ENCODE assay signal across 18 mouse cellular contexts in the genomic region with DNA sequence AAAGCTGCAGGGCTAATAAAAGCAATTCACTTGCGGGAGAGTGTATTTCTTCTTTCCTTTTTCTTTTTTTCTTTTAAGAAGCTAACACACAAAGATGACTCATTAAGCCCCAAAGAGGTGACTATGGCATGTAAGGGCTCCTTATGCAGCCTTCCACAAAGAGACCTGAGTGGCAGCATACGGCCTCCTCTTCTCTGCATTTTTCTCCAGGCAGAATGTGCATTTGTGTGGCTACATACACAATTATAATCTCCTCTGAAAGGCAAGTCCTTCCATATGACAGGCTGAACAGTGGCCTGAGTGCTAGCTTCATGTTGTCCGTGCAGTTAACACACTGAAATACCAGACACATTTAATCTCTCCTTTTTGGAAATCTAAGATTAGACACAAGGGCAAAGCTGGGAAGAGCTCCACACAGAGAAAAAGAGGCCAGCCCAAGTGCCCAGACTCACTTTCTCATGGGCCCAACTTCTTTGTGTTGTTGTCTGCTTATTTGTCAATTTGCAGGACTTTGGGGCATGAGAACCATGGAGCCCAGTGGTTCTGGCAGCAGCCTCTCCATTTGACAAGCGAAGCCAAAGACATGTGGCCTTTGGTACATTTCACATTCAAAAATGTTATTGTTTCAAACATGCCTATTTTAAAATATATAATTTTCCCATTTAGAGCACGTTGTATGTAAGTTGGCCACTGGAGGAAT. TPM values are rescaled to one million over a fixed set of nuclear protein-coding genes. Genes with fewer than 3 reads are reported as not detected.
DNase-seq lines count a peak whose midpoint lies in the region; ATAC-seq and TF ChIP-seq lines count a peak whose summit lies in the region.
"Had no signal": no experiment of that assay in that cellular context is flagged by ENCODE, and none has a peak within 500 bp of the region (broad histone marks: within the 10 kb centered on the region; RNA-seq: fewer than 3 reads in every experiment).

No protein-coding gene starts in this region.

- DNase-seq in heart, embryonic 10.5 days (ENCODE audit: low spot score), result peak; percentile 41
- DNase-seq in heart, postnatal 25 days (ENCODE audit: low spot score), result no peak
- DNase-seq in layer of hippocampus, adult 2 months (ENCODE audit: low spot score in 2 of 2), result no peak
- DNase-seq in layer of hippocampus, postnatal 25 days (ENCODE audit: extremely low spot score in 1 of 2, low spot score in 1 of 2), result no peak
- DNase-seq in right cerebral cortex, adult 18-20 months, result no peak
- DNase-seq: adrenal gland, adult 8-10 months; cerebellum, adult 18-20 months had no signal

- H3K27me3 ChIP-seq in heart, embryonic 10.5 days (ENCODE audit: insufficient read depth, poor library complexity, severe bottlenecking), result no peaks in the 10 kb centered on the region
- no peaks in the 10 kb centered on the region for H3K27me3 ChIP-seq in midbrain, embryonic 15.5 days (replicated peaks)
- H3K27me3 ChIP-seq in midbrain, embryonic 16.5 days (ENCODE audit: control insufficient read depth, insufficient read depth, low read depth, low read length), result no peaks in the 10 kb centered on the region
- H3K27me3 ChIP-seq: stomach, embryonic 15.5 days had no signal

- no peaks in the 10 kb centered on the region for H3K36me3 ChIP-seq in heart, embryonic 10.5 days
- no peaks in the 10 kb centered on the region for H3K36me3 ChIP-seq in midbrain, embryonic 15.5 days (replicated peaks)
- no peaks in the 10 kb centered on the region for H3K36me3 ChIP-seq in midbrain, embryonic 16.5 days (ENCODE audit: control insufficient read depth, insufficient read depth, low read length)
- H3K36me3 ChIP-seq: limb, embryonic 10.5 days; stomach, embryonic 15.5 days had no signal

- WGBS in heart, embryonic 10.5 days, result 76% methylated on average over 5 of the region's 5 CpGs
- 50% methylated on average over 5 of the region's 5 CpGs for WGBS in midbrain, embryonic 15.5 days
- 55% methylated on average over 5 of the region's 5 CpGs for WGBS in midbrain, embryonic 16.5 days
- WGBS in olfactory bulb, adult 2 months, result 32% methylated on average over 5 of the region's 5 CpGs

- H3K27ac ChIP-seq in heart, embryonic 10.5 days, result 0 out of 2 replicates have a peak overlapping the region, but pooled peaks have one; percentile 37
- H3K27ac ChIP-seq in layer of hippocampus, adult 2 months, result peak overlapping the region; percentile 52; the same call in 1 of the 2 replicates
- 0 out of 2 replicates have a peak overlapping the region, but pooled peaks have one; percentile 0 for H3K27ac ChIP-seq in midbrain, embryonic 15.5 days
- no peak overlapping the region for H3K27ac ChIP-seq in midbrain, embryonic 16.5 days (ENCODE audit: low read length)
- peak overlapping the region; percentile 85; the same call in 1 of the 2 replicates for H3K27ac ChIP-seq in olfactory bulb, adult 2 months (ENCODE audit: insufficient read depth, low read depth, low read length)
- H3K27ac ChIP-seq: kidney, postnatal 0 days; left cerebral cortex, adult 2 months; limb, embryonic 10.5 days; stomach, embryonic 15.5 days had no signal

- no peak overlapping the region for H3K9ac ChIP-seq in midbrain, embryonic 15.5 days
- no peak overlapping the region for H3K9ac ChIP-seq in midbrain, embryonic 16.5 days (ENCODE audit: low read depth, low read length)
- H3K9ac ChIP-seq: stomach, embryonic 15.5 days had no signal

- no peak overlapping the region for H3K4me2 ChIP-seq in midbrain, embryonic 15.5 days
- no peak overlapping the region for H3K4me2 ChIP-seq in midbrain, embryonic 16.5 days (ENCODE audit: low read length)
- H3K4me2 ChIP-seq: liver, embryonic 11.5 days; stomach, embryonic 15.5 days had no signal

- no peak for TF ChIP-seq POLR2A in olfactory bulb, adult 2 months (IDR thresholded peaks at IDR 0.05; ENCODE audit: insufficient read depth, low read depth, low read length)

- ATAC-seq in midbrain, embryonic 15.5 days (replicated peaks), result no peak
- ATAC-seq in midbrain, embryonic 16.5 days, result no peak
- ATAC-seq: hindbrain, embryonic 16.5 days; intestine, postnatal 0 days had no signal

- H3K4me3 ChIP-seq in heart, embryonic 10.5 days, result no peak overlapping the region
- H3K4me3 ChIP-seq in layer of hippocampus, adult 2 months, result no peak overlapping the region
- no peak overlapping the region for H3K4me3 ChIP-seq in midbrain, embryonic 15.5 days
- H3K4me3 ChIP-seq in midbrain, embryonic 16.5 days (ENCODE audit: low read depth, low read length), result no peak overlapping the region
- no peak overlapping the region for H3K4me3 ChIP-seq in olfactory bulb, adult 2 months (ENCODE audit: insufficient read depth, low read depth, low read length)
- H3K4me3 ChIP-seq: erythroblast, embryonic 14.5 days; left cerebral cortex, adult 2 months; limb, embryonic 10.5 days; stomach, embryonic 15.5 days had no signal

- TF ChIP-seq CTCF in layer of hippocampus, adult 2 months (conservative IDR thresholded peaks at IDR 0.05), result no peak
- TF ChIP-seq CTCF in olfactory bulb, adult 2 months (IDR thresholded peaks at IDR 0.05; ENCODE audit: insufficient read depth, low read depth, low read length), result no peak

- intact Hi-C loops in heart, postnatal 25 days (cut with DNase I), result no loop called here

- H3K9me3 ChIP-seq in heart, embryonic 10.5 days, result no peaks in the 10 kb centered on the region
- no peaks in the 10 kb centered on the region for H3K9me3 ChIP-seq in midbrain, embryonic 15.5 days
- H3K9me3 ChIP-seq in midbrain, embryonic 16.5 days (replicated peaks; ENCODE audit: control insufficient read depth, low read length, poor library complexity, severe bottlenecking), result no peaks in the 10 kb centered on the region
- H3K9me3 ChIP-seq: limb, embryonic 10.5 days; stomach, embryonic 15.5 days had no signal

- H3K4me1 ChIP-seq in heart, embryonic 10.5 days, result peaks cover 6% of the 10 kb centered on the region; the same call in 1 of the 2 replicates
- H3K4me1 ChIP-seq in midbrain, embryonic 15.5 days, result peaks cover 2% of the 10 kb centered on the region; the same call in 1 of the 2 replicates
- H3K4me1 ChIP-seq in midbrain, embryonic 16.5 days (ENCODE audit: control insufficient read depth, insufficient read depth, low read length), result peaks cover 5% of the 10 kb centered on the region; the same call in 1 of the 2 replicates
- H3K4me1 ChIP-seq in olfactory bulb, adult 2 months (ENCODE audit: control insufficient read depth, insufficient read depth, low read length), result peaks cover 9% of the 10 kb centered on the region
- H3K4me1 ChIP-seq: limb, embryonic 10.5 days; stomach, embryonic 15.5 days had no signal

RNA-seq across cellular contexts. Expression of gene 1110051M20Rik, which starts 7.2 kb away (rescaled TPM):
- polyA plus RNA-seq in heart, embryonic 10.5 days (2016; fragmentation: Nextera tagmentation; extraction: Ambion mirVana), result 43.2 and 50.1 TPM in 2 replicates
- 10 to 100 TPM in 1 of 2 experiments, 1 to 10 TPM in 1; 7.0 to 14.0 TPM for total RNA-seq in heart, postnatal 25 days (2021)
- total RNA-seq in layer of hippocampus, adult 2 months (2021), result 100 to 1,000 TPM; 110 to 122 TPM
- total RNA-seq in layer of hippocampus, postnatal 25 days (2021), result 100 to 1,000 TPM; 101 to 108 TPM
- polyA plus RNA-seq in midbrain, embryonic 15.5 days (2015; fragmentation: Nextera tagmentation; extraction: Ambion mirVana), result 179 TPM in 2 replicates
- polyA plus RNA-seq in midbrain, embryonic 16.5 days (2015; fragmentation: Nextera tagmentation; extraction: Ambion mirVana), result 173 and 178 TPM in 2 replicates
- polyA plus RNA-seq in olfactory bulb, adult 2 months (2012; ENCODE audit: insufficient read depth, insufficient read length, low replicate concordance, missing spikeins), result not detected in 2 replicates

RNA-seq across cellular contexts. Expression of gene Lrp4, which starts 20.0 kb away (rescaled TPM):
- polyA plus RNA-seq in heart, embryonic 10.5 days (2016; fragmentation: Nextera tagmentation; extraction: Ambion mirVana), result 4.6 and 5.7 TPM in 2 replicates
- total RNA-seq in heart, postnatal 25 days (2021), result 10 to 100 TPM in 1 of 2 experiments, 1 to 10 TPM in 1; 9.7 to 12.0 TPM
- 10 to 100 TPM; 30.1 to 30.6 TPM for total RNA-seq in layer of hippocampus, adult 2 months (2021)
- 10 to 100 TPM; 33.3 to 33.8 TPM for total RNA-seq in layer of hippocampus, postnatal 25 days (2021)
- polyA plus RNA-seq in midbrain, embryonic 15.5 days (2015; fragmentation: Nextera tagmentation; extraction: Ambion mirVana), result 4.2 and 4.9 TPM in 2 replicates
- polyA plus RNA-seq in midbrain, embryonic 16.5 days (2015; fragmentation: Nextera tagmentation; extraction: Ambion mirVana), result 3.6 and 5.0 TPM in 2 replicates
- not detected in 2 replicates for polyA plus RNA-seq in olfactory bulb, adult 2 months (2012; ENCODE audit: insufficient read depth, insufficient read length, low replicate concordance, missing spikeins)
- polyA plus RNA-seq: erythroblast, embryonic 14.5 days had no signal
